Mouse (Mus musculus): ENCODE measurements around the gene 2310039H08Rik. TPM values are rescaled to one million over a fixed set of nuclear protein-coding genes. Genes with fewer than 3 reads are reported as not detected.

The 2310039H08Rik gene
- polyA plus RNA-seq, 1 experiment from 2014 or later, result 89.9 TPM

Other genes with a start within 250 kb of the 2310039H08Rik start
- gene Cul9, start 226.2 kb upstream of the 2310039H08Rik start, polyA plus RNA-seq (2014; fragmentation: Nextera tagmentation; extraction: Ambion mirVana), result 7.6 and 10.8 TPM in 2 replicates
- 4.6 and 4.7 TPM in 2 replicates for gene Srf, start 216.5 kb upstream of the 2310039H08Rik start, polyA plus RNA-seq (2014; fragmentation: Nextera tagmentation; extraction: Ambion mirVana)
- gene Ptk7, start 143.1 kb upstream of the 2310039H08Rik start, polyA plus RNA-seq (2014; fragmentation: Nextera tagmentation; extraction: Ambion mirVana), result 15.3 and 19.0 TPM in 2 replicates
- gene Klc4, start 126.6 kb upstream of the 2310039H08Rik start, polyA plus RNA-seq (2014; fragmentation: Nextera tagmentation; extraction: Ambion mirVana), result 34.7 and 38.8 TPM in 2 replicates
- 83.3 and 108 TPM in 2 replicates for gene Mrpl2, start 126.4 kb upstream of the 2310039H08Rik start, polyA plus RNA-seq (2014; fragmentation: Nextera tagmentation; extraction: Ambion mirVana)
- 28.3 and 30.2 TPM in 2 replicates for gene Cul7, start 122.3 kb upstream of the 2310039H08Rik start, polyA plus RNA-seq (2014; fragmentation: Nextera tagmentation; extraction: Ambion mirVana)
- 30.1 and 31.4 TPM in 2 replicates for gene Rrp36, start 98.3 kb upstream of the 2310039H08Rik start, polyA plus RNA-seq (2014; fragmentation: Nextera tagmentation; extraction: Ambion mirVana)
- 243 and 265 TPM in 2 replicates for gene Mea1, start 93.8 kb upstream of the 2310039H08Rik start, polyA plus RNA-seq (2014; fragmentation: Nextera tagmentation; extraction: Ambion mirVana)
- gene Klhdc3, start 91.7 kb upstream of the 2310039H08Rik start, polyA plus RNA-seq (2014; fragmentation: Nextera tagmentation; extraction: Ambion mirVana), result 147 and 164 TPM in 2 replicates
- 73.9 and 78.0 TPM in 2 replicates for gene Ppp2r5d, start 67.5 kb upstream of the 2310039H08Rik start, polyA plus RNA-seq (2014; fragmentation: Nextera tagmentation; extraction: Ambion mirVana)
- 16.9 and 17.6 TPM in 2 replicates for gene Pex6, start 61.2 kb upstream of the 2310039H08Rik start, polyA plus RNA-seq (2014; fragmentation: Nextera tagmentation; extraction: Ambion mirVana)
- gene Gnmt, start 43.5 kb upstream of the 2310039H08Rik start, polyA plus RNA-seq (2014; fragmentation: Nextera tagmentation; extraction: Ambion mirVana), result 0.58 and 0.79 TPM in 2 replicates
- 54.1 and 57.5 TPM in 2 replicates for gene Cnpy3, start 20.4 kb upstream of the 2310039H08Rik start, polyA plus RNA-seq (2014; fragmentation: Nextera tagmentation; extraction: Ambion mirVana)
- 0.22 TPM in 1 of 2 replicates, not detected in the other for gene Ptcra, start 8.9 kb upstream of the 2310039H08Rik start, polyA plus RNA-seq (2014; fragmentation: Nextera tagmentation; extraction: Ambion mirVana)
- 108 and 110 TPM in 2 replicates for gene Rpl7l1, start 10.0 kb downstream of the 2310039H08Rik start, polyA plus RNA-seq (2014; fragmentation: Nextera tagmentation; extraction: Ambion mirVana)
- gene Bicral, start 85.8 kb downstream of the 2310039H08Rik start, polyA plus RNA-seq (2014; fragmentation: Nextera tagmentation; extraction: Ambion mirVana), result 7.5 and 8.5 TPM in 2 replicates
- 66.4 TPM in 2 replicates for gene Tbcc, start 118.0 kb downstream of the 2310039H08Rik start, polyA plus RNA-seq (2014; fragmentation: Nextera tagmentation; extraction: Ambion mirVana)
- gene Prph2, start 137.8 kb downstream of the 2310039H08Rik start, polyA plus RNA-seq (2014; fragmentation: Nextera tagmentation; extraction: Ambion mirVana), result not detected in 2 replicates
- 14.7 and 19.3 TPM in 2 replicates for gene Ubr2, start 237.9 kb downstream of the 2310039H08Rik start, polyA plus RNA-seq (2014; fragmentation: Nextera tagmentation; extraction: Ambion mirVana)

Data from forebrain, embryonic 14.5 days (tissue).